Mouse (Mus musculus) neural tube, embryonic 13.5 days (tissue): ENCODE results near the gene Clec4b2. TPM values are rescaled to one million over a fixed set of nuclear protein-coding genes. Genes with fewer than 3 reads are reported as not detected.
"Not testable (repeated sequence)": the region's sequence is repeated elsewhere in the genome, so short reads cannot be mapped to it uniquely, and the experiment has no call there.

Experiments
- ATAC-seq: fragments of 200-750 bp; cut with Nextera tagmentation; 2 replicates; pipeline ENCODE4 v1.8.0; 2017; ENCODE audit warnings: low read depth, mild to moderate bottlenecking, moderate TSS enrichment, moderate library complexity
- H3K27ac ChIP-seq: fragments of 300-500 bp; sonication (generic); replicated peaks from 2 replicates; pipeline ENCODE4 v1.5.1; 2015; ENCODE audit warnings: moderate library complexity, mild to moderate bottlenecking, inconsistent platforms
- H3K27me3 ChIP-seq: fragments of 300-500 bp; sonication (generic); 2 replicates; pipeline ENCODE4 v1.6.1; 2015; ENCODE audit warnings: mild to moderate bottlenecking, inconsistent platforms
- H3K36me3 ChIP-seq: fragments of 300-500 bp; sonication (generic); 2 replicates; pipeline ENCODE4 v1.6.1; 2015; ENCODE audit warnings: mild to moderate bottlenecking, inconsistent platforms
- H3K4me1 ChIP-seq: fragments of 300-500 bp; sonication (generic); replicated peaks from 2 replicates; pipeline ENCODE4 v1.6.1; 2015; ENCODE audit warnings: inconsistent platforms
- H3K4me2 ChIP-seq: fragments of 300-500 bp; sonication (generic); 2 replicates; pipeline ENCODE4 v1.6.1; 2015; ENCODE audit warnings: inconsistent platforms, mild to moderate bottlenecking, moderate library complexity
- H3K4me3 ChIP-seq: fragments of 300-500 bp; sonication (generic); 2 replicates; pipeline ENCODE4 v1.5.1; 2015; ENCODE audit warnings: mild to moderate bottlenecking, inconsistent platforms
- H3K9ac ChIP-seq: fragments of 300-500 bp; sonication (generic); 2 replicates; pipeline ENCODE4 v1.6.1; 2015; ENCODE audit warnings: moderate library complexity, mild to moderate bottlenecking, inconsistent platforms
- H3K9me3 ChIP-seq: fragments of 300-500 bp; sonication (generic); 2 replicates; pipeline ENCODE4 v1.6.1; 2016; ENCODE audit warnings: inconsistent platforms
- WGBS: fragments of 180-500 bp; shearing (Covaris S2); methylation state at CpG from one replicate; pipeline ENCODE4 v1.1.7; 2015; 5-methylcytosine and 5-hydroxymethylcytosine counted together
- polyA plus RNA-seq: library from polyadenylated mRNA; unstranded; fragments of >200 nt; fragmentation: Nextera tagmentation; extraction: Ambion mirVana; gene quantifications from 2 replicates; pipeline ENCODE4 v1.2.1, GENCODE M21; 2015

The Clec4b2 gene
- not detected in 2 replicates for polyA plus RNA-seq

GRCm38 (mm10) chr6:123172593-123172992, at the start of gene Clec4b2:
Clec4b2 (plus strand) TSS chr6:123172893.
- Histone ChIP-seq H3K4me2 (no peak within 1 kb of the TSS), H3K9me3 (no peaks in the 10 kb centered on the region), H3K36me3 (no peaks in the 10 kb centered on the region), H3K27ac (no peak within 1 kb of the TSS), H3K27me3 (no peaks in the 10 kb centered on the region), H3K9ac (no peak within 1 kb of the TSS), H3K4me3 (no peak within 1 kb of the TSS), H3K4me1 (no peaks in the 10 kb centered on the region)
- no peak for ATAC-seq
- 89% methylated on average over 4 of the region's 4 CpGs for WGBS

GRCm38 (mm10) chr6:123123195-123123594, 49.5 kb upstream of the Clec4b2 start:
- 81% methylated on average over 3 of the region's 3 CpGs for WGBS
- Histone ChIP-seq H3K4me3 (no peak overlapping the region), H3K4me1 (no peaks in the 10 kb centered on the region), H3K4me2 (no peak overlapping the region), H3K27me3 (no peaks in the 10 kb centered on the region), H3K9ac (no peak overlapping the region), H3K9me3 (no peaks in the 10 kb centered on the region), H3K36me3 (no peaks in the 10 kb centered on the region), H3K27ac (no peak overlapping the region)
- ATAC-seq = no peak

- no peak overlapping the region for H3K9ac ChIP-seq
- H3K4me1 ChIP-seq = no peaks in the 10 kb centered on the region
- H3K4me3 ChIP-seq = no peak overlapping the region
- ATAC-seq = no peak
- H3K27me3 ChIP-seq = no peaks in the 10 kb centered on the region
- H3K36me3 ChIP-seq = no peaks in the 10 kb centered on the region
- 78% methylated on average over 1 of the region's 1 CpGs for WGBS
- H3K27ac ChIP-seq = no peak overlapping the region
- H3K4me2 ChIP-seq = no peak overlapping the region
- H3K9me3 ChIP-seq = no peaks in the 10 kb centered on the region; the same call in 1 of the 2 replicates
Measured at GRCm38 (mm10) chr6:123127173-123127572, 45.5 kb upstream of the Clec4b2 start.

GRCm38 (mm10) chr6:123137766-123138526, 34.7 kb upstream of the Clec4b2 start:
- H3K9ac ChIP-seq, H3K27ac ChIP-seq, H3K4me2 ChIP-seq, H3K9me3 ChIP-seq, H3K4me1 ChIP-seq, H3K27me3 ChIP-seq, ATAC-seq, H3K36me3 ChIP-seq, H3K4me3 ChIP-seq: not testable (repeated sequence)
- WGBS = 72% methylated on average over 29 of the region's 29 CpGs

GRCm38 (mm10) chr6:123170106-123170505, 2.6 kb upstream of the Clec4b2 start:
- Histone ChIP-seq H3K9ac (no peak overlapping the region), H3K27ac (no peak overlapping the region), H3K4me3 (no peak overlapping the region), H3K36me3 (no peaks in the 10 kb centered on the region), H3K4me2 (no peak overlapping the region), H3K4me1 (no peaks in the 10 kb centered on the region), H3K27me3 (no peaks in the 10 kb centered on the region), H3K9me3 (no peaks in the 10 kb centered on the region)
- 47% methylated on average over 1 of the region's 1 CpGs for WGBS
- ATAC-seq = no peak

GRCm38 (mm10) chr6:123171040-123171439, 1.7 kb upstream of the Clec4b2 start:
- Histone ChIP-seq H3K36me3 (no peaks in the 10 kb centered on the region), H3K9ac (no peak overlapping the region), H3K9me3 (no peaks in the 10 kb centered on the region), H3K4me3 (no peak overlapping the region), H3K27ac (no peak overlapping the region), H3K4me1 (no peaks in the 10 kb centered on the region), H3K27me3 (no peaks in the 10 kb centered on the region), H3K4me2 (no peak overlapping the region)
- ATAC-seq = no peak

GRCm38 (mm10) chr6:123175549-123175948, 2.9 kb downstream of the Clec4b2 start:
- Histone ChIP-seq H3K4me2 (no peak overlapping the region), H3K27me3 (no peaks in the 10 kb centered on the region), H3K4me1 (no peaks in the 10 kb centered on the region), H3K27ac (no peak overlapping the region), H3K9ac (no peak overlapping the region), H3K4me3 (no peak overlapping the region), H3K9me3 (no peaks in the 10 kb centered on the region), H3K36me3 (no peaks in the 10 kb centered on the region)
- ATAC-seq = no peak
- WGBS = 74% methylated on average over 1 of the region's 1 CpGs

GRCm38 (mm10) chr6:123184862-123185261, 12.2 kb downstream of the Clec4b2 start:
- not testable (repeated sequence) for H3K4me2 ChIP-seq, H3K27me3 ChIP-seq, H3K36me3 ChIP-seq, H3K4me1 ChIP-seq, ATAC-seq, H3K9me3 ChIP-seq, H3K9ac ChIP-seq, H3K4me3 ChIP-seq, H3K27ac ChIP-seq
- 73% methylated on average over 2 of the region's 2 CpGs for WGBS

- Histone ChIP-seq H3K9ac (no peak overlapping the region), H3K27ac (no peak overlapping the region), H3K4me2 (no peak overlapping the region), H3K27me3 (no peaks in the 10 kb centered on the region), H3K36me3 (no peaks in the 10 kb centered on the region), H3K9me3 (no peaks in the 10 kb centered on the region), H3K4me1 (no peaks in the 10 kb centered on the region), H3K4me3 (no peak overlapping the region)
- no peak for ATAC-seq
- 88% methylated on average over 1 of the region's 1 CpGs for WGBS
Measured at GRCm38 (mm10) chr6:123207187-123208076, 34.7 kb downstream of the Clec4b2 start.

GRCm38 (mm10) chr6:123208077-123208439, 35.4 kb downstream of the Clec4b2 start:
- not testable (repeated sequence) for ATAC-seq, H3K4me1 ChIP-seq, H3K4me3 ChIP-seq, H3K4me2 ChIP-seq, H3K9me3 ChIP-seq, H3K27ac ChIP-seq, H3K36me3 ChIP-seq, H3K9ac ChIP-seq, H3K27me3 ChIP-seq

- Histone ChIP-seq H3K4me1 (no peaks in the 10 kb centered on the region), H3K4me3 (no peak overlapping the region), H3K36me3 (no peaks in the 10 kb centered on the region), H3K4me2 (no peak overlapping the region), H3K27ac (no peak overlapping the region), H3K9ac (no peak overlapping the region), H3K27me3 (no peaks in the 10 kb centered on the region), H3K9me3 (no peaks in the 10 kb centered on the region)
- no peak for ATAC-seq
- 87% methylated on average over 1 of the region's 1 CpGs for WGBS
Measured at GRCm38 (mm10) chr6:123211726-123212125, 39.0 kb downstream of the Clec4b2 start.

GRCm38 (mm10) chr6:123227519-123228166, 55.0 kb downstream of the Clec4b2 start:
- no peaks in the 10 kb centered on the region for H3K9me3 ChIP-seq
- WGBS = 59% methylated on average over 2 of the region's 2 CpGs

More at GRCm38 (mm10) chr6:123227519-123228166, 55.0 kb downstream of the Clec4b2 start:
- Histone ChIP-seq H3K27me3 (no peaks in the 10 kb centered on the region), H3K36me3 (no peaks in the 10 kb centered on the region), H3K4me3 (no peak overlapping the region), H3K4me2 (no peak overlapping the region), H3K9ac (no peak overlapping the region), H3K27ac (no peak overlapping the region), H3K4me1 (no peaks in the 10 kb centered on the region)
- no peak for ATAC-seq
